Mouse (Mus musculus): ENCODE measurements around the gene Mx1.

DNA sequence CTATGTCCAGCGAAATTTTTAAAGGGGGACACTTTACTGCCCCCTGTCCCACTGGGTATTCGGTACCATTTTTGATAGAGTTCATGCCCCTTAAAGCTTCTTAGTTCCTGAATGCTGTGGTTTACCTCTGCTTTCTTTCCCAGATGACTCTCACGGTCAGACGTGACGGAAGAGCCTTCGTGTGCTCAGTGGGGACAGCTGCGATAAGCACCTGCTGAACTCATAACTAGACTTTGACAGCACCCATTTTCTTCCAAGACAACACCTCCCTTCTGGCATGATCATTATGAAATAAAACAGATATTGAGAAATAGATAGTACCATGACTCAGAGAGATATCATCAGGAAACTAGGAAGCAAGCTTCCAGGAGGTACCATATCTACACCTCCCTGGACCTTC lies 36.7 kb upstream of the Mx1 start:
- TF ChIP-seq EP300 (IDR thresholded peaks at IDR 0.05; ENCODE audit: low read depth in 1 of 2, low read length in 2 of 2): no peak
- no peak for TF ChIP-seq CTCF (IDR thresholded peaks at IDR 0.05 in 2 of 3, conservative IDR thresholded peaks at IDR 0.05 in 1 of 3; ENCODE audit: control insufficient read depth in 1 of 3, insufficient read depth in 1 of 3, low read depth in 2 of 3, low read length in 3 of 3, poor library complexity in 1 of 3, severe bottlenecking in 1 of 3)
- no peak for TF ChIP-seq USF1 (IDR thresholded peaks at IDR 0.05; ENCODE audit: low read depth, low read length)
- TF ChIP-seq POLR2A (IDR thresholded peaks at IDR 0.05; ENCODE audit: control insufficient read depth in 1 of 2, insufficient read depth in 1 of 2, low read depth in 1 of 2, low read length in 2 of 2, poor library complexity in 1 of 2): no peak
- TF ChIP-seq MYC (IDR thresholded peaks at IDR 0.05; ENCODE audit: low read depth, low read length): no peak
- no peak for TF ChIP-seq MAX (IDR thresholded peaks at IDR 0.05; ENCODE audit: low read length)
- no peak for TF ChIP-seq TCF12 (IDR thresholded peaks at IDR 0.05; ENCODE audit: low read depth, low read length)
- TF ChIP-seq MAZ (IDR thresholded peaks at IDR 0.05; ENCODE audit: low read depth, low read length): no peak
- TF ChIP-seq RCOR1 (IDR thresholded peaks at IDR 0.05; ENCODE audit: low read depth, low read length): no peak
